Mouse (Mus musculus): ENCODE data around the gene Gfap. TPM values are rescaled to one million over a fixed set of nuclear protein-coding genes. Genes with fewer than 3 reads are reported as not detected.
A peak's percentile ranks its signal among the peaks of the same experiment; 100 is the strongest.

Gene Gfap
- total RNA-seq, 2 experiments from 2014 or later, result 118 to 122 TPM

DNA sequence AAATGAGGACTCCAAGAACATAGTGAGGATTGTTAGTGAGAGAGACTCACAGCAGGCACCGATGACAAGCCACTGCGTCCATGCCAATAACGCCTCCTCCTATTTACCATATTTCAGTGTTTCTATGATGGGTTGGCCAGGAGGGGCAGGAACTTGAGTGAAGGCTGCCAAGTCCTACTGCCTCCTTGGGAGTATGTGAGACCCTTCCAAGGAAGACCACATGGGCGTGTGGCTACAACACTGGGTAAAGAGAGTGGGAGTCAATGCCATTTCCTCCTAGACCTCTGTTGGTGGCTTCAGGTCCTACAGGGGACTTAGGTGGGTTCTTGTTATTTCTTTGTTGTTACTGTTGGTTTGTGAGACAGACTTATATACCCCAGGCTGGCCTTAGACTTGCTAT, 487 bp upstream of the Gfap start:
- no peak for DNase-seq (ENCODE audit: low spot score in 2 of 2)
- intact Hi-C loops (cut with DNase I), result loop anchor here (2.0 kb wide), 2 partner anchors 92 to 154 kb away; no protein-coding TSS in a partner anchor

DNA sequence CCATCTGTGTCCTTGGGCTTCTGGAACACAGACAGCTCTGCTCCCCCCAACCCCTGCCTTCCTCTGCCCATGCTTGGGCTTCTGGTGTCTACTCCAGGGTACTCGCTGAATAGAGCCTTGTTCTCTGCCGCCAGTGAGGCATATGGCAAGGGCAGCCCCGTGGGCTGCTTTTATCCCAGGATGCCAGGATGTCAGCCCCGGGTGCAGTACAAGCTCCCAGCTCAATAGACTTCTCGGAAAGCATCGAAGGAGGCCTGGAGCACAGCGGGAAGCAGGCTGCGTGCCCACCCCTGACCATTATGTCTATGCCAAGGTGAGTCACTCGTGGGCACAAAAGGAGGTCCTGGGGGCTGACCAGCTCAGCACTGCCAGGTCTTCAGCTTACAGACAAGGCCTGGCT, 2.3 kb downstream of the Gfap start:
- peak in 1 of 2 experiments; percentile 31 for DNase-seq (ENCODE audit: low spot score in 2 of 2)
- intact Hi-C loops (cut with DNase I), result no loop called here

DNA sequence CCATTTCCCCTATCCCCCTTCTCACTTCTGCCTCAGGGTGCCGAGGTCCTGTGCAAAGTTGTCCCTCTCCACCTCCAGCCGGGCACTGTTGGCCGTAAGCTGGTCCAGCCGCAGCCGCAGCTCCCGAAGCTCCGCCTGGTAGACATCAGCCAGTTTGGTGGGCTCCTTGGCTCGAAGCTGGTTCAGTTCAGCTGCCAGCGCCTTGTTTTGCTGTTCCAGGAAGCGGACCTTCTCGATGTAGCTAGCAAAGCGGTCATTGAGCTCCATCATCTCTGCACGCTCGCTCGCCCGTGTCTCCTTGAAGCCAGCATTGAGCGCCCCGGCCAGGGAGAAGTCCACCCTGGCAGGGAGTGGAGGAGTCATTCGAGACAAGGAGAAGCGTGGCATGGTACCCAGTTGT, 4.1 kb downstream of the Gfap start:
- no peak for DNase-seq (ENCODE audit: low spot score in 2 of 2)
- intact Hi-C loops (cut with DNase I), result no loop called here

DNA sequence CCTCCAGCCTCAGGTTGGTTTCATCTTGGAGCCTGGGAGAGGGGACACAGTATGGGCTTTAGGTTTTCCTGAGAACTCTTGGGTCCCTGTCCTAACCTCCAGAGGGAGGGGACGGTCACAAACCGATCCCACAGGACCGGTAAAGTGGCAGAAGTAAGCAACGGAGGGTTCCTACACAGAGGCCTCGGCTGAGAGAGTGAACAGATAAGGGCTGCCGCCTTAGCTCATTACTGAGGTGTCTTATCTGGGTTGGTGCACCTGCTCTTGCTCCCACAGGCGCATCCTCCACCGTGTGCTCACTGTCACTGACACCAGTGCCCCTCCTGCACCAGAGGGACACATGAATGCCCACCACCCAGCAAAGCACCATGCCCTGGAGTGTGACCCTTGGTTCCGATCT, 4.9 kb downstream of the Gfap start:
- DNase-seq (ENCODE audit: low spot score in 2 of 2), result no peak
- intact Hi-C loops (cut with DNase I), result no loop called here

DNA sequence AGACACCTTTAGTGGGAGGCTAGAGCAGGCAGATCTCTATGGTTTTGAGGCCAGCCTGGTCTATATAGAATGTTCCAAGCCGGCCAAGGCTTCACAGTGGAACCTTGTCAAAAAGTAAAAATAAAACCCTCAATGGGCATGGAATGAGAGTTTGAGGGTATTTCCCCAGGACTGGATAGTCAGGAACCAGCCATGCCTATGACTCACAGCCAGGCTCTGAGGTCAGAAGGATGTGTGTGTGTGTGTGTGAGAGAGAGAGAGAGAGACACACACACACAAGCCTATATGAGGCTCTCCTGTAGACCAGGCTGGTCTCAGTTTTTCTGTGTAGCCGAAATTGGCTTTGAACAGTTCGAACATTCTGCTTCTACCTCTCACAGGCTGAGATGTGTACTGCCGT, 6.0 kb downstream of the Gfap start:
- intact Hi-C loops (cut with DNase I), result no loop called here

DNA sequence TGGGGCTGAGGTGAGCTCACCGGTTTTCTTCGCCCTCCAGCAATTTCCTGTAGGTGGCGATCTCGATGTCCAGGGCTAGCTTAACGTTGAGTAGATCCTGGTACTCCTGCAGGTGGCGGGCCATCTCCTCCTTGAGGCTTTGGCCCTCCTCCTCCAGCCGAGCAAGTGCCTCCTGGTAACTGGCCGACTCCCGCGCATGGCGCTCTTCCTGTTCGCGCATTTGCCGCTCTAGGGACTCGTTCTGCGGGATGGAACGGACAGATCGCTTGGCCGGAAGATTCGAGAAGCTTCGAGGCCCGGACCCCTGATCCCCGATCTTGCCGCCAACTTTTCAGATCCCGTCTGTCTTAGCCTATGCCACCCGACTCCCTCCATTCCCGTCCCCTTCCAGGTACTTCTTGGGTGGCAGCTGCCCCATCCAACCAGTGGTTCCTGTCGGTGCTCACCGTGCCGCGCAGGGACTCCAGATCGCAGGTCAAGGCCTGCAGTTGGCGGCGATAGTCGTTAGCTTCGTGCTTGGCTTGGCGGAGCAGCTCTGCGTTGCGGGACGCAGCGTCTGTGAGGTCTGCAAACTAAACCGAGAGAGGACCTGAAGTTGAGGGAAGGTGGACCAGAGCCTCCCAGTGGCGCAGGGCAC, 7.6 kb downstream of the Gfap start:
- DNase-seq (ENCODE audit: low spot score in 2 of 2), result peak in 1 of 2 experiments; percentile 44
- intact Hi-C loops (cut with DNase I), result no loop called here

More for the DNA sequence above, 6.0 kb downstream of the Gfap start:
- DNase-seq (ENCODE audit: low spot score in 2 of 2), result no peak

DNA sequence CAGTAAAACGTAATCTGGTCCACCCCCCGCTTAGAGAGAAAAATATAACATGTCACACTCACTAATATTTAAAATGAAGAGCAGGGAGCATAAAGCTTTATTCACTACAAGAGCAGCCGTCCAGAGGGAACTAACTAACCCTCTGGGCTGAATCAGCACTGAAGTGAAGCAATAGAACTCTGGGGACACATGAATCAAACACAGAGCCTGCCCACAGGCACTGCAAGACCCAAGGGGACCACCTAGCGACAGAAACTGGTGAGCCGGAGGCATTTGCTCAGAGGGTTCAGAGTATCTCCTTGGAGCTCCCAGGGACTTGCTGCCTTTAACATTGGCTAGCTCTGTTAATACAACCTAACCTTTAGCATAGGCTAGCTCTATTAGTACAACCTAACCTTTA, 10.6 kb downstream of the Gfap start:
- no peak for DNase-seq (ENCODE audit: low spot score in 2 of 2)
- intact Hi-C loops (cut with DNase I), result no loop called here

DNA sequence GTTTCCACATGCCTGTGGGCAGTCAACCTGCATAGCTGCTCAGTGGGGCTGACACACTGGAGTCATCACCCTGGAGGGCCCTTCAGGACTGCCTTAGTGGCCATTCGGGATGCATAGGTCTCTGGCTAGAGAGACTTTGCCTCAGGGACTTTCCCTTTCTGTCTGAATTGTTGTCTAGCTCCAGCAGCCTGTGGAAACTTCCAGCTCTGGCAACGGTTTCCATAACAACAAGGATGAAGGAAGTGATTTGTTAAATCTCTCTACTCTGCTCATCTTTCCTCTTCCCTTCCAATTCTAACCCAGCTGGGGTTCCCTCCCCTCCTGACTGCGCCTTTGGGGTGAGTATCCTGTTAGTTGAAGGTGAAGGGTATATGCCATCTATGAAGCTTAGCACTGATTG, 12.6 kb downstream of the Gfap start:
- peak; percentile 56 to 73 for DNase-seq (ENCODE audit: low spot score in 2 of 2)
- intact Hi-C loops (cut with DNase I), result no loop called here

DNA sequence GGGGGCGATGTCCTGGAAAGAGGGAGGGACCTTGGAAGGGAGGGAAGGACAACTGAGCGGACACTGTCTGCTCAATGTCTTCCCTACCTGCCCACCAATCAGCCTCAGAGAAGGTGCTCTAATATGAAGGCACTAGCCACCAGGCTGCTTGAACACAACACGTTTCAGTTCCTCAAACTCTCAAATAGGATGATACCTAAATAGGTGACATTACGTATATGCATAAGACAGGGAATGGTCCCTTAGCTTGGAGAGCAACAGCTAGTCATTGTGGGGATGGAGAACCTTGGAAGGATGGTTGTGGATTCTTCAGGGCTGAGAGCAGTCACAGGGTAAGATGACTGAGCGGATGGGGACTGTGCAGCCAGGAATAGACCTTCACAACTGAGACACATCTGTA, 13.3 kb downstream of the Gfap start:
- intact Hi-C loops (cut with DNase I), result no loop called here
- no peak for DNase-seq (ENCODE audit: low spot score in 2 of 2)

DNA sequence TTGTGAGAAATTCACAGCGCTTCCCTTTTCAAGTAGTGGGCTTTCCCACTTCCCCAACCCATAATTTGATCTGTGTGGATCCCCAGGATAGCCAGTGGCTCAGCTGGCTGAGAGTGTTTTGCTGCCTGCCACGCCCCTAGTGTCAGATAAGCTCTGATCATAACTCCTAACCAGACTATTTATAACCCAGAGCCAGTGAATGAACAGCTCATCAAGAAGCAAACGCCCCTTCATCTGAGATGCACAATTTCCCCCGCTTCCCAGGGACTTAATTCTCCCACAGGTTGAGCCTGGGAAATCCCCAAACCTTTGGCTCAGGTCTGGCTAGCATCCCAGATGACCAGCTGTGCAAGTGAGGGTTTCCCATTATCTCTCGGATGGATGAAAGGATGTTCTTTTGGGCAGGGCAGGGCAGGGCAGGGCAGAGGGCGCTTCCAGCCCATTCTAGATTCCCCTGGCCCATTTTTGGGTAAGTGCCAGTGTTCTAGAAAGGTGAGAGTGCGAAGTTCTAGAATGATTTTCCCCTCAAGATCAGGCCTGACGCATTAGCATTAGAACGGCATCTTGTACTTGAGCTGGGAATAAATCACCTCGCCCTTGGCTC, 16.0 kb downstream of the Gfap start, which contains the start of gene Fam187a:
Gene Fam187a, plus strand, starts transcription at position 554 of the 604 bp plus-strand sequence.
- no peak for DNase-seq (ENCODE audit: low spot score in 2 of 2)
- intact Hi-C loops (cut with DNase I), result no loop called here

DNA sequence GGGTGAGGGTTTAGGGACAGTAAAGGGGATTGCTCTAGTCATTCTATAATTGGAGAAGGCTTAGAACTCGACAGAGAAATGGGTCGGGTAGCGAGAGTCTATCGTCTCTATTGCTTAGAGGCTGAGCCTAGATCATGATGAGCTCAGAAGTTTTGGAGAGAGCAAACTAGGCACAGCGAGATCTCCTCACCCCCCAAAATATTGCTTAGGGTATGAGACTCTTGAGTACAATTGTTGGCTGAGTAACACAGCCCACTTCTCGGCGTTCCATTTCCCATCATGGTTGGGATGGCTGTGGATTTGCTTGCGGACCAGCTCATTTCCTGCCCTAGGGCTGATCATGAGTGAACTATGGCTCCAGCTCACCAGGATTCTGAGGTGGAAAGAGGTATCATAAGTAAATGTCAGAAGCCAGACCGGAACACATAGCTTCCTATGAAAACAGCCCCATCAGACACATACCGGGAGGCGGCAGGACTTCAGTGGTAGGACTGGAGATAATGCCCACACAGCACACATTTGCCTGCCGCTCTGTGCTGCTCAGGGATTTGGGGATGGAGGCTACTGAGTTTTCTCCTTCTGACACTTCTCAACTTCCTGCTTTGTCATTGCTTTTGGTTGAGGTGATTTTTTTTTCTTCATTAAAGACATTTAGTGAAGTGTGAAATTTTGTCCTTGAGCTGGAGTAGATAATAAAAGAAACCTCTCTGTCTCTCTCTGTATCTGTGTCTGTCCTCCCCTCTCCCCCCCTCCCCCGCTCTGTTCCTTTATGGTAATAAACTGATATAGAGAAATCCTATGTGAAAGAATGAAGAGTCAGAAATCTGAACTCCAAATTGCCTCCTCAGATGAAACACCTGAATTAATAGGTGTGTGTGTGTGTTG, 19.2 kb downstream of the Gfap start:
- intact Hi-C loops (cut with DNase I), result no loop called here
- peak; percentile 40 to 41 for DNase-seq (ENCODE audit: low spot score in 2 of 2)

DNA sequence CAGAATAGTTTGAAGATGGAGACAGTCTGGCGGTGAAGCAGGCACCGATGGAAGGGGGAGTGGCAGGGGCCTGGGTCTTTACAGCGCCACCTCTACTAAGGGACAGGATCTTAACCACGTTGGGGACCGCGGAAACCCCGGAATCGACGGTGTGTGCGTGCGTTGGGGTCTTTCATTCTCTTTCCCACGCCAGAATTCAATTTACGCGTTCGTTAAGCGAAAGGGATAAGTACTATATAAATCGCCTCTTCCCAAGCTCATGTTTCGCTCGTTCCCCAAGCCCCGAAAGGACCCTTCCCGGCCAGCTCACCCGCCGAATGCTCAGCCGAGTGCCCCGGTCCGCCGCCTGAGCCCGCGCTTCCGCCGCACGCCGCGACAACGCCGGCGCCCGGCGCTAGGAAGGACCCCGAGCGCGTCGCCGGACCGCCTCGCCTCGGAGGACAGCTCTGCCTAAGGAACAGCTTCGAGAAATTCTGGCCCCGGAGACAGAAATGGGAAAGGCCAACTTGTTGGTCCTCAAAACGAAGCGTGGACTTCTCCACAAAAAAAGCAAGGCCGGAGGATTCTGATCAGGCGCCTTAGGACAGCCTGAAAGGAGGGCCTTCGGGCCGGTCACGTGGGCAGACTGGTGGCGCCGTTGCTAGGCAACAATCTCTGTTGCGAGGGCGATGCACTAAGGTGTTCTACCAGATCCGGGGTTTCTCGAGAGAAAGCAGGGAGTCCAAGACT, 20.0 kb downstream of the Gfap start, which contains the start of the genes Eftud2 and Ccdc103:
Gene Eftud2, minus strand, starts transcription at position 401 of the 729 bp plus-strand sequence.
Gene Ccdc103, plus strand, starts transcription at position 620 of the 729 bp plus-strand sequence.
- intact Hi-C loops (cut with DNase I), result no loop called here
- peak; percentile 96 for DNase-seq (ENCODE audit: low spot score in 2 of 2)

DNA sequence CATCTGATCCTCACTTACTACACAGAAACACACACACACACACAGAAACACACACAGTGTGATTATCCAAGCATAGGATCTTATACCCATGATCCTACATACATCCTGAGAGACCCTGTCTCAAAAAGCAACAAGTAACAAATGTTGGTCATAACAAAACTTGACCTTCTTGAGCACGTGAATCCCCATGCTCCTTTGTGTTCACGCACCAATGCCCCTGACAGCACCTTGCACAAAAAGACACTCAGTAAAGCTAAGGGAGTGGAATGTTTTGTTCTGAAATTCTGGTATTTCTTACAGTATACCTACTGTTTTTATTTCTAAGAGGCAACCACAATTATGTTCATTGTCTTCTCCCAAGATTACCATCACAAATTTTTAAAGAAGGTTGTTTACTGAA, 21.2 kb downstream of the Gfap start:
- intact Hi-C loops (cut with DNase I), result no loop called here
- DNase-seq (ENCODE audit: low spot score in 2 of 2), result no peak

DNA sequence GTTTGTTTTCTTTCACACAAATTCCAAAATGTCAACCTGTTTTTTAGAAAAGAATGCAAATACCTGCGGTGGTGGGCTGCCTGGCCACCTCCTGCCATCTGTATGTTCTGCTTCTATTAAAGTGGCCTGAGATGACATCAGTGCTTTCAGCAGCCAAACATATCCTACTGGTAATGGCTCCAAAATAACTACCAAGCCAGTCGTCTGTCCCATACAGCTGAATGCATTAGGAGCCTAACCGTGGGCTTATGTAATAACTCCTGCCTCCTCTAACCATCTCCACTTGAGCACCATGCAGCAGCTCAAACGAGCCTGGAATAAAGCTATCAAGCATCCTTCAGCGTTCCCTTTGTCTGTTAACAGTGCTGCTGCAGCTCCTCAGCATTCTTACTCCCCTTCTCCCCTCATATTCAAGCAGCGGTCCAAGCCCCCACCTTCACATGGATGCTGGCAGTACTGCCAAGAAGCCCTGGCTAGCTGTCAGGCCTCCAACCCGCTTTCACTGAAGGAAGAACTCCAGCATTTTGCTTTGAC, 25.8 kb downstream of the Gfap start:
- DNase-seq (ENCODE audit: low spot score in 2 of 2), result peak; percentile 70 to 93
- intact Hi-C loops (cut with DNase I), result no loop called here

DNA sequence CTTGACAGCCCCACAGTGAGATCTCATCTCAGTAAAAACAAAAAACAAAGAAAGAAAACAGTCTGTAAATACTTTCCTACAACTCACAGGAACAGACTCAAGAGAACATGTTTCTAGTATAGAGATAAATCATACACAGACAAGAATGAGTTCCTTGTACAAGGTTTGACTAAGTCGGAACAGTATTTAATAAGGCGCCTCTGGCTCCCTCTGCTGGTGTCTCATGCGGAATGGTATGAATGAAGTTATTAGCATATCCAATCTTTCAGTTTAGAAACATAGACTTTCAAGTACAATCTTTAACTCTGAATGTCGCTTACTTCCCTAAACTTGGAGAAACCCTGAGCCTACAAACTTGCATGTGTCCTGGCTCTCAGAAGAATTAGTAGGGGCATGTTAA, 36.4 kb downstream of the Gfap start:
- intact Hi-C loops (cut with DNase I), result loop anchor here (1.0 to 5.0 kb wide), 2 partner anchors 90 to 127 kb away; no protein-coding TSS in a partner anchor
- peak; percentile 67 to 72 for DNase-seq (ENCODE audit: low spot score in 2 of 2)

DNA sequence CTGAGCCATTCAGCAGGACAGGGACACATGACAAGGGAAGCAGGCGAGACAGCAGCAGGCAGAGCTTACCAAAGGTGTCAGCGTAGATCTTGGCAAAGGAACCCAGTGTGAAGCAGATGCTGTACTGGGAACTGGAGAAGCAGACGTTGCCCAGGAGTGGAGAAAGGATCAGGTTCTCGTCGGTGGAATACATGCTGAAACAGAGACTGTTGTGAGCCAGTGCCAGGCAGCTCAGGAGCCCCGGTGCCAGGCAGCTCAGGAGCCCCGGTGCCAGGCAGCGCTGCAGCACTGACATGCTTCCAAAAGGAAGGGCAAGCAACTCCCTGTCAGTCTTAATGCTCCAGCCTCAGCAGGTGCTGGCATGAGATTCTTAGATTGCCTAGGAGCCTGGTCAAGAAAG, 40.8 kb downstream of the Gfap start:
- intact Hi-C loops (cut with DNase I), result loop anchor here (5.0 kb wide), 1 partner anchor 123 kb away; no protein-coding TSS in a partner anchor
- peak; percentile 44 to 82 for DNase-seq (ENCODE audit: low spot score in 2 of 2)

DNA sequence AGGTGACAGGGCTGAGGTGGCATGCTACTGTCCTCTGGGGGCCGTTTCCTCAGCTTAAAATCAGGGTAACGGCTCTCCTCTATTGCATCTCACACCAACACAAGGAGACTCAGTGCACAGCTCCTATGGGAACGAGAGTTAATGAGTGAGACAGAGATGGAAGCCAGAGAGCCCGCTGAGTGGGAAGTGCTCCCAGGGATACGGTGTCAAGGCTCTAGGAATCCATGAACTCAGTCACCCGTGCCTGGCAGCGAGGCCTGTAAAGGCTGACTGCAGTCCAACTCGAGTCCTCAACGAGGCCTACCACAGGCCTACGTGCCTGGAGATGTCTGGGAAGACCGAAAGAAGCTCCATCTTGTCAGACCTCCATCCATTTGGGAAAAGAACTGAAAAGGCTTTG, 41.8 kb downstream of the Gfap start:
- intact Hi-C loops (cut with DNase I), result no loop called here
- DNase-seq (ENCODE audit: low spot score in 2 of 2), result no peak

DNA sequence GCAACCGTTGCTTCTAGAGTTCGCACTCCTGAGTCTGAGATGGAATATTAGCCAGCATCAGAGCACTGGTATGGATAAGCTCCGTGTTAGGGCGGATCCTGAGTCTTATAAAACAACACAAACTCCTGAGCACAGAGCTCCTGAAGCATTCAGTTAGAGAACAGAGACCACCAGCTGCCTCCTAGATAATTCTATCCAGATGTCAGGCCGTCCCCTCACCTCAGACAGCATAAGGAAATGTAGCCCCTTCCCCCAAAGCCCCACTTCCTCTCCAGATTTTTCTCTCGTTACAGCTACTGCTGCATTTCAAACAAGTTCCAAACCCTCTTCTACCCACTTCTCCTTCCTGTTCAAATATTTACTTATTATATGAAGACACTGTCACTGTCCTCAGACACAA, 44.8 kb downstream of the Gfap start:
- intact Hi-C loops (cut with DNase I), result no loop called here
- DNase-seq (ENCODE audit: low spot score in 2 of 2), result no peak

DNA sequence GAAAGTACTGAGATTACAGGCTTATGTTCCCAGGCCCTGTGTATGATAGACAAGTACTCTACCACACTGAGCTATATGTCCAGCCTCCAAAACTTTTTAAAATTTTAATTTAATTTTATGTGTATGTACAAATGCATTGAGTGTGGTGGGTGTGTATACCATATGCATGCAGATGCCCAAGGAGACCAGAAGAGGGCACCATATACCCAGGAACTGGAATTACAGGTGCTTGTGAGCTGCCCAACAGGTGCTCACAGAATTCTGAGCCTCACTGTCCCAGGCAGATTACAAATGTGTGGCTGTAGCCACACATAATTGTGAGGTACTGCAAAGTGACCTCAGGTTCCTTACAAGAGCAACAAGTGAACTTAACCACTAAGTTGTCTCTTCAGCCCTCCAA, 47.0 kb downstream of the Gfap start:
- intact Hi-C loops (cut with DNase I), result no loop called here
- no peak for DNase-seq (ENCODE audit: low spot score in 2 of 2)

Data from left cerebral cortex, postnatal 25 days (tissue).